Mouse (Mus musculus): ENCODE measurements around the gene Nfkb1.

Gene Nfkb1

DNA sequence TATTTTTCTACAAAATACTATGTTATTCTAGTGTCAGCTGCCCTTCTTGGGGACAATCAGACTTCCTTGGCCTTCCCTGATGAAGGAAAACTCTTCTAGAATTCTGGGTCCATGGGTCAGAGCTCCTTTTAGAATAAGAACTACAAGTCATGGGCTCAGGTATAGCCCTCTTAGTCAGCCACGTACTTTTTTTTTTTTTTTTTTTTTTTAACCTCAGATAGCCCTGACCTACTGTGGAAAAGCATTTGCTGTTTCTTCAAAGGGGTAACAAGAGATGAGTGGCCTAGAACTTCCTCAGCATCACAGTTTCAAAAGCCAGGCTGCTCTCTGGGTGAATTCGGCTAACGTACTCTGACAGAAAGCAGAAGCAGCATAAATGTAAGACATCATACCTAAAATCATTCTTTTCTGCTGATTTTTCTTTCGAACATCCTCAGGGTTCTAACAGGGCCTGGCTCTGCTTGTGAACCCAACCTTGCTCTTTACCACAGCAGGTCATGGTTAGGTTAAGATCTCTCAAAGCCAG is 61.5 kb downstream of the Nfkb1 start:
- no peak for DNase-seq

DNA sequence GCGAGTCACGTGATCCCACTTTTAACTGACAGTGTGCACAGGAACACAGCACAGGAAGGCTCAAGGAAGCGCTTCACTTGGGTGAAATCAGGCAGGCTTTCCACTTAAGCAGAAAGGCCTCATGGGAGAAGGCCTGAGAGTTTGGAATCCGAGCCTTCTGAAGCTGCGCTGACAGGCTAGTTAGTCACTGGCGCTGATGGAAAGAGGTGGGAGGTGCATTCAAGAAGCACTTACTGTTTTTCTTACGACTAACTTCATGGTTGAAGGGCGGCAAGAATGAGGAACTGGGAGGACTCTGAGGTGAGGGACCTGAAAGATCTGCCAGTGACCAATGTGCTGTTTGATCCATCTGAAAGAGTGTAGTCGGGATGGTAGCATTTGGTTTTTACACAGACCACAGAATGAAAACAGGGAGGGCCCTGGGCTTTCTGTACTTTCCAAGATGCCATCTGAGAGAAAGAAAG is 62.6 kb downstream of the Nfkb1 start:
- DNase-seq = peak; percentile 70 to 81

DNA sequence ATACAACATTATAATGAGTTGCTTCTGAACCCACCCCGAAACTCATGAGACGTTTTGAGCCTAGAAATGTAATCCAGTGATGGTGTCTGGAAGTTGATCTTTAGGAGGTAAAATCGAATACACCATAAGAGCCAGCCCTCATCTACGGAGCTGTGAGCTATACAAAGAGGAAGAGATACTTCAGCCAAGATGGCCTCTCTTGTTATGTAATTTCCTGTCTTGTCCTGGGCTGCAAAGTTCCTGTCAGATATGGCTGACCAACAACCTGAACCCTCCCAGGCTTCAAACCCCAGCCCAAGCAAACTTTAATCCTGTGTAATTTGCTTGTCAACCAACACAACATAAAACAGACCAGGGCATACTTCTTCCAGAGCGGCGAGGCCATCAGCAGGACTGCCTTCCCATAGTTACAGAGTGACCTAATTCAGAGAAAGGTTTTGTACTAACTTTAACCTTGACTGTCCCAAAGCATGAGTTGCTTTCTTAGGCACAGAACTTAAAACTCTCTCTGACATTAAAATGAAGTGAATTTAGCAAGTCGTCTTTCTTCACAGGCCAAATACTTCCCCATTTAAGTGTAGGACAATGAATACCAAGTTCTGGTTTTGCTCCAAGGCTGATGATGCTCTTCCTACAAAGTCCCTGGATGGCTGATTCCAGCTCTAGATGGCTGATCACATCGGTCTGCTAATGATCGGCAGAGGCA is 63.2 kb downstream of the Nfkb1 start:
- DNase-seq = no peak

DNA sequence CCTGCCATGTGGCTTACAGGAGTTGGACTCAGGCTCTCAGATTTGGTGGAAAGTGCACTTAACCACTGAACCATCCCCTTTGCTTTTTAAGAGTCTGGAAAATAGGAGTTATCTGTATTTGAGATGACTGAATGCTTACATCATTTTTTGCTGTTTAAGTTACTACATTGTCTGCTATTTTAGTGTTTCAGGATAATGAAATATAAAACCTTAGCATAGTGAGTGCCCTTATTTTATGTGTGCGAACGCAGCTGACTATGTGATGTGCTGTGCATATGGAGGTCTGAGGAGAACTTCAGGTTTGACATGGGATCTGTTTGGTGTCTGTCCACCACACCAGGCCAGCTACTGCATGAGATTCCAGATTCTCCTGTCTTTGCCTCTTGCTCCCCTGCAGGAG is 66.1 kb downstream of the Nfkb1 start:
- DNase-seq = no peak

DNA sequence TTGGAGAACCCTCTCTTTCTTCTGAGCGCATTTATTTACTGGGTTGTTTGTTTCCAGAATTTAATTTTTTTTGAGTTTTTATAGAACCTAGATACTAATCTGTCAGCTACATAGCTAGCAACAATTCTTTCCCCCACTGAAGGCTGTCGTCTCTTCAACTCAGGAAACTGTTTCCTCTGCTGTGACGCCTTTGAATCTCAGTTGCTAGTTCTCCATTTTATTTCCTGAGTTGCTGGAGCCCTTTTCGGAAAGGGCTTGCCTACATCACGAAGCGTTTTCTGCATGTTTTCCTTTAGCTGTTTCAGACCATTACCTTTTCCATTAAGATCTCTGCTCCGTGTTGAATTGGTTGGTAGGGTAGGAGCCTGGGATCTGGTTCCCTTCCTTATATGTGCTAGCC is 74.6 kb downstream of the Nfkb1 start:
- DNase-seq = no peak

DNA sequence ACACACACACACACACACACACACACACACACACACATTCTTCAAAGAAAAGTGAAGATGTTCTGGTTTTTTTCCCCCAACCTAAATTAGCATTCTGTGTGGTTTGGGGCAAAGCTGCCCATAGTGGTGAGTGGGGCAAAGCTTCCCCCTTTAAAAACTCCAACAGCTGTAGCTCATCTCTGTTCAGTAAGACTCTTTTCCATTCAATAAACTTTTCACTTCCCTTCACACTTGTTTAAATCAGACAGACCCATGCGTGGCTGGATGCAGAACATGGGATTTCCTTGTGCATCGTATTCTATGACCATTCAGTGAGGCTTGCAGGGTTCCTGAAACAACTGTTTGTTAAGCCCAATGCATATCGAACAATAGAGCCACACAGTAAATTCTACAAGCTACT is 77.0 kb downstream of the Nfkb1 start:
- DNase-seq = no peak

DNA sequence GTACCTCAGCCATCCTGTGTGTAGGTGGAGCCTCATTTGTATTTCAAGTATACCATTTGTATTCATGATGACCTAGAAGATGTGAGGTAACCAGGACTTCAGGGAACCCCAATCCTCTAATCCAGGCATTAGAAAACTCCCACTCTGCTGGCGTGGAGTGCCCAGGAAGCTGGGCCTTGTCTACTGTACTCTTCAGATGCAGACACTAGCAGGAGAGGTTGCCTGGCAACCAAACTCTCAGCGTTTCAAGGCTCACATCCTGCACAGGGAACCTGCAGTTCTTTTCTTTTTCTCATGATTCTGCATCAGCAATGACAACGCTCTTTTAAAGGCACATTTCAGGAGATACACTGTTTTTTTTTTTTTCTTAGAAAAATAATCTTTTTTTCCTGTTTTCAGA is 81.1 kb downstream of the Nfkb1 start:
- no peak for DNase-seq

DNA sequence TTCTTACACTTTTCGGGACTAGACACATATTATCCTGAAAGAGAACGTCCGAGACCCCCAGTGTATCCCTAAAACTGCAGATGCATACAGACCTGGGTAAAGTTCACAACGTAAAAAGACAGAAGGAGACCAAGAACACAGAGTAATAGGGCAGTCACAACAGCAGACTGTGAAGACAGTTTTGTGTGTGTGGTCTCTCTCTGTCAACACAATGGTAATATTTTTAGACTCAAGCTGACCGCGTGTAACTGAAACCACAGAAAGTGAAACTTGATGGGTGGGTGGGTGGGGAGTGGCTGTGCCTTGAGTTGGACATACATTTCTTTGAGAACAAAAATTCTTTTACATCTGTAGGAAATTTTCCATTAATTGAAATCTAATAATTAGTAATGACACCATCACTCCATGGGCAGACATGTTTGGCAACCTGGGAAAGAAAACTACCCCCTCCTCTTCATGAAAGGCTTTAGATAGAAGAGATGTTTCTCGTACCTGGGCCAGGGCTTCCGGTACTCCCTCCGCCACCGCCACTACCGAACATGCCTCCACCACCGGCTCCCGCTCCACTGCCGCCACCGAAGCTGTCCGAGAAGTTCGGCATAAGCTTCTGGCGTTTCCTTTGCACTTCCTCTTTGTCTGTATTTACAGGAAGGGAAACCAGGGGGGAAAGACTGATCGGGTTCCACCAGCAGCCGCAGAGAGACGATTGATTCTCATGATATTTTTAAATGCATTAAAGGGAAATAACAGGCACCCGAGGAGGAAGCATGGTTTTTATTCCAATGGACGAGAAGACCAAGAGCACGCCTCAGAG is 83.5 kb downstream of the Nfkb1 start:
- peak; percentile 39 to 44 for DNase-seq

DNA sequence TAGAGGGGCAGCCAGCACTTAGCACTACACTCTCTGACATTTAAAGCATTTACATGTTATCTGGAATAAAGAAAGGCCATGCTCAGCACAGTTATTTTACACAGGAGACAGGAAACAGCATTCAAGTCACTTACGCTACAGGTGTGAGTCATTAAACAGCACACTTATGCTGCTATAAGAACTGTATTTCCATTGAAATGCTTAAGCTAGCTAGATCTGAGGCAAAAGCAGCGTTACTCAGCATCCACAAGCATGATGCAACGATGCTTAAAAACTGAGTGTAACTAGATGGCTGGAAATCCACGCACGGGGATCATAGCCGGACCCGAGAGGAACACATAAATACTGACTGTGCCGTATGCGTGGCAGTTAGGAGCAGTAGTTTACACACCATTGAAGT is 84.3 kb downstream of the Nfkb1 start:
- DNase-seq = no peak

DNA sequence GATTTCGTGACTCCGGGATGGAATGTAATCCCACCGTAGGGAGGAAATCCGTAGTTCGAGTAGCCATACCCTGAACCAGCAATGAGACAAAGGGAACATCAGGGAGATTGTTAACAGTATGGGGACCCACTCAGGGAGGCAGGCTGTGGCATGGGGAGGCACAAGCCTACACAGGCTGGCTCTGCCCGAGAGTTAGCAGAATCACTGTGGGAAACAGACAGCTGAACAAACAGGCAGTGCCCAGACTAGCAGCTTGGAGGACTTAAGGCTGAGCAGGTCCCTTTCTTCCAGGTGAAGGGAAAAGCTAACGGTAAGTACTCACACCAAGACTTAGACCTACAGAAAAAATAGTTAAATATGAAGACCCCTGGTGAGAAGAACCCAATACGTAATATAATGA is 84.8 kb downstream of the Nfkb1 start:
- DNase-seq = no peak

DNA sequence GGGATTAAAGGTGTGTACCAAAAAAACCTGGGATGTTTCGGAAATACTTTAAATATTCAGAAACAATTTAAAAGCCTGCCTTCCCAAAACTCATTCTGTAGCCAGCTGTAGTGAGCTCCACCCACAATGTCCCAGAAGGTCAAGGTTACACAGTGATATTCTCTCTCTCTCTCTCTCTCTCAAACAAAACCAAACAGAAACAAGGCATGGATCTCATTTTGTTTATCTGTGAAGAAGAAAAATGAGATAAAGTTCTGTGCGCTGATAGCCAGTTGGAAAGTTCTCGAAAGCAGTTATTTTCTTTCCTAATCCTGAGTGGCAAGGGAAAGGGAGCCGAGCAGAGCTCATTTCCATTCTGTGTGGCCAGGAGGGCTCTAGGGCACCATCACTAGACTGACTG is 85.9 kb downstream of the Nfkb1 start:
- DNase-seq = no peak

DNA sequence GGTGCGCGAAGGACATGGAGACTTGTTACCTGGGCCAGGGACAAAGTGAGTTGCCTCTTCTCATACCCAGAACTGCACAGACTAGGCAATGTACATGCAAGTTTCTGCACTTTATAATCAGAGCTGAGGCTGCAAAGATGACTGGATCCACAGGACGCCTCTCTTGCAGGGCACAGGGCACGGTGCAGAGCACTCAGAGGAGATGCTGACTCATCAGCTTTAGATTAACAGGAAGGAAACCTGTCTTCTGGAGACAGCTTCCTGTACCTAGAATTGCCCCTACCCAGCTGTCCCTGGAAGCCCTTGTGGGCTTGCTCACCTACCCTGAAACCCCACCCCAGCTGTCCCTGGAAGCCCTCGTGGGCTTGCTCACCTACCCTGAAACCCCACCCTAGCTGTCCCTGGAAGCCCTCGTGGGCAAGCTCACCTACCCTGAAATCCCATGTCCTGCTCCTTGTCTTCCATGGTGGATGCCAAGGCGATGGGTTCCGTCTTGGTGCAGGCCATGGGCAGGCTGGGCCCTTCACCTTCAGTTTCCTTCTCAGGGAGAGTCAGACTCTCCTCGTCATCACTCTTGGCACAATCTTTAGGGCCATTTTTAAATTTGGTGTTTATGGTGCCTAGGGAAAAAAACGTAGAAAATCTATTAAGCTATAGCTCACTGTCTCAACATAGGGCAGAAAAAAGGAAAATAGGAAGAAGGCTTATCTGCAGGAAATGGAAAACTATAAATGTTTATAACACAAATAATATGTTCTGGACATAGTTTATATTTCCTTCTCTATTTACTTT is 86.5 kb downstream of the Nfkb1 start:
- DNase-seq = no peak

DNA sequence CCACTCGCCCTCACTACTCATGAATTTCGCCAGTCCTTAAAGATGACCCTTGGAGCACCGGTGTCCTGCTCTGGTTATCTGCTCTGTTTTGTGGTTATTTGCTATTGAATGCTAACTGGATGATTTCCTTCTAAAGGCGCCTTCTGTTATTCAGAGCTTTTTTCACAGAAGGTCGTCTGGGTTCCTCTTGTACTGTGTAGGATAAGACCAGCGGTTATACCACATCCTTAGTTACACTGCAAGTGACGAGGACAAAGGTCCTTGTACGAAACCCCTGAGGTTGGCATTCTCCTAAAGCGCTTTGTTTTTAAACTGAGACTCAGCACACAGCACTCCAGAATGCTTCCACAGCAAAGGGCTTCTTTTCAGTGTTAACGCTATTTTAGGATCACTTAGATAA is 88.6 kb downstream of the Nfkb1 start:
- DNase-seq = no peak

DNA sequence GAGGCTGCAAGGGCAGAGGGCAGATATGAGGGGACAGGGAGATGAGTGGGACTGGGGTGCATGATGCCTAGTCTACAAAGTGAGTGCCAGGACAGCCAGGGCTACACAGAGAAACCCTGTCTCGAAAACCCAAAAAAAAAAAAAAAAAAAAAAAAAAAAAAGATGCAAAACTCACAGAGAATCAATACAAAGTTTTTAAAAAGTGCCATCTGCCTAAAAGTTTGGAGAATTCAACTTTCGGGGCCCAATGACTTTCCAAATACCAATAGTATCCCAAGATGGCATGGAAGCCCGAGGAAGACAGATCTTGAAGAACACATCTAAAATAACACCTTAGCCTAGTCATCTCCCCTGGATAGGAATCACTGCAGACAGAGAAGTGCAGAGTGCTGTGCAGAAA is 93.0 kb downstream of the Nfkb1 start:
- no peak for DNase-seq

DNA sequence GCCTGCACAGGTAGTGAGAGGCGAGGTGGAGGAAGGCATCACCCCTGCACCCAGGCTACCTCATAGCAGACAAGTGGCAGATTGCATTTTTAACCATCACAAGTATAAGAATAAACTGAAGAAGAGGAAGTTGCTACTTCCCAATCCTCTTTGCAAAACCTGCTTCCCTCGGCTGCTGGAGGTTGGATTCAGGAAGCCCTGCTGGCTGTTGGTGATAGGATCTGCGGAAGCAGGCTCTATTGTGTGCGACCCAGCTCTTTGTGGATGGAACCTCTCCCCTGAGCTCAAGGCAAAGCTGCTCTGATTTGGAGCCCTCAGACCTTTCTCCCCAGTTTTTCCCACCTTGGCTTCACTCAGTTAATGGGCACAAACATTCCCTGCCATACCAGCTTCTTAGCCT is 94.3 kb downstream of the Nfkb1 start:
- peak in 1 of 2 experiments; percentile 55 for DNase-seq

DNA sequence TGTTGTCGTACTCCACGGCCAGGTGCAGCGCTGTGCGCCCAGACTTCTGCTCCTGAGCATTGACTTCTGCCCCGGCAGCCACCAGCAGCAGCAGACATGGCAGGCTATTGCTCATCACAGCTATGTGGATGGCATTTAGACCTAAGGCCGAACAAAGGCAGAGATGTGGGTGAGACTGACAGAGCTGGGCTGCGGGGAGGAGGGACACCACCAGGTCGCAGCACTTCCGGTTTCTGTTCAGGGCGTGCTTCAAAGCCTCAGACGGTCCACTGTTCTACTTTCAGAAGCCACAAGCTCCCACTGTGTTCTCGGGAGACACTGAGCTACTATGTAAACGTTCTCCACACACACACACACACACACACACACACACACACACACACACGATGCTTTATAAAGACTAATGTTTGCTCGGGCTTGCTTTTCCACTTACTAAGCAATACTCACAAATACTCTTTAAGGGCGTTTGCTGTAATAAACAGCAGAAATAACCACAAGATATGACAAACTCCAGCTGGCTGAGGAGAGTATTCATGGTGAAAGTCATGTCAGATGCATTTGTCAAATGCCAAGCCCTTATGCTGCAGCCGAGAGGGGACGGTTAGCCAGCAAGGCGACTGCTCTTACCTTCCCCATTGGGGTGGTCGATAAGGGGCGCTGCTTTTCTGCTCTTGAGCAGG is 97.0 kb downstream of the Nfkb1 start:
- peak; percentile 38 to 53 for DNase-seq

DNA sequence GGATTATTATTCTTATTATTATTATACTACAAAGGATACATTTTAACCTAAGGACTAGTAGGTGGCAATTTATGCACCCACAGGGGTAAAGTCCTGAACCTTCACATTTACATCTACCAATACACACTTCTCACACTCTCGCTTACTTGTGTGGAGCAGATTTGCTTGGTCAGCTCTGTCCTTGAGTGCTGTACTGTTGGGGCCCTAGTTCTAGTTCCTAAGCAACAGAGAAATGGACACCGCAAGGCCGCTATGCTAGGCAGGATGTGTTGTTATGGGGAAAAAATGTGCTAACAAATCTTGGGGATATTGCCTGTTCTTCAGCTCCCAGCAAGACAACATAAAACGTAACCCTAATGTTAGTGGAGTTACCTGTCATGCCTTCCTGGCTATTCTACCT is 99.3 kb downstream of the Nfkb1 start:
- DNase-seq = no peak

DNA sequence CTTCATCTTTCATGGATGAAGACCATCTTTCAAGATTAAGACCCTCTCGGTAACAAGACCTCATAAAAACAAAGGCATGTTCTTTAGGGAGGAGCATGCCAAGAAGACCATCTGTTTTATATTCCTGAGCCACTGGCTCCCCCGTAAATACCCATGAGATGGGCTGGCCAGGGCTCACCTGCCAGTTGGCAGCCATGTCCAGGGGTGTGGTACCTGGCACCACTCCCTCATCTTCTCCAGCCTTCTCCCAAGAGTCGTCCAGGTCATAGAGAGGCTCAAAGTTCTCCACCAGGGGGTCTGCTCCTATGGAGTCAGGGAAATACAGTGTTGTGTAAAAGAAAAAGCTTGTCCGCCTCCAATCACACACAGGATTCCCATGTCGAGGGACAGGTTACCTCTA is 100.0 kb downstream of the Nfkb1 start:
- no peak for DNase-seq

DNA sequence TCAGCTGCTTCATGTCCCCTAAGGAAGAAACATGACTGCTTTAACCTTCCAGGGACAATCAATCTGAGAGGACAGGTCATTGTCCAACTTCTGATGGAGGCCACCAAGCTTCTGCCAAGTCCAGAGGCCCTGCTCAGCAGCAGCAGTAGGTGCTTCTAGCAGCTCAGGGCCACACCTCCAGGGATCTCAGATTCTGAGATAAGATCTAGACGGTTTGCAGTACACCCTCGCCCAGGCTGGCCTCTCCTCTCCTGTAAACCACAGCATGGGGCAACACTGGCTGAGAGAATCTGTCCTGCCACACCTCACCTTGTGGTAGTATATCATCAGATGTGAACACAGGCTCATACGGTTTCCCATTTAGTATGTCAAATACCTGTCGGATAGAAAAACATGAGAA is 100.9 kb downstream of the Nfkb1 start:
- DNase-seq = no peak

DNA sequence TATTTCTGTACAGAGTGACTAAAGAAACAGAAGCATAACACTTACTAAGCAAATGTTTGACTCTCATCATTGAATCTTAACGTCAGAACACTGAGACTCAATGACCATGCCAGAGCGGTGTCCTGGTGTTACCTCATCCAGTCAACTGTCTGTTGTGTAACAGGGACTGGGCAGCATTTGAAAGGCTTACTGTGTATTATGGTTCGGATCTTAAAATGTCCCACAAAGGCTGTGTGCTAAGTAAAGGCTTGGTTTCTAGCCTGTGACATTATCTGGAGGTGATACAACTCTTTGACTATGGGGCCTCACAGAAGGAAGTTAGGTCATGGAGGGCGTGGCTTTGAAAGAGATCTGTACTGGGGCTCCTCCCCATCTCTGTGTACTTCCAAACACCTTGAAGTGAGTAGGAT is 104.9 kb downstream of the Nfkb1 start:
- peak in 1 of 2 experiments; percentile 45 for DNase-seq

DNA sequence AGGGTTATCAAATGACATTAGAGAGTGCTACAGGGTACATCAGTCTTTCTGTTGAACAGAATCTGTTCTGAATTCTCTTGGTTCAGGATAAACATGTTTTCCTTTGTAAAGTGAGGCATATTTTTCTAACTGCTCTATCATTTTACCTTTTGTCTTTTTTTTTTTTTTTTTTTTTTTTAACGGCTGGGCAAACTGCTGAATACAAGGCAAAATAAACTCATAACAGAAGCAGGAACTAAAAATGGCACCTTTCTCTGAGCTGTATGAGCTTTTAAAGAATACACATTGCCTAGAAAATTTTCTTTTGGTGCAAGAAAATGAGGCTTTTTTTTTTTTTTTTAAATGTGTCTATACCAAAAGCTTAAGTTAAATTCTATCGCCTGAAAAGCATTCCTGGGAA is 105.3 kb downstream of the Nfkb1 start:
- DNase-seq = no peak

DNA sequence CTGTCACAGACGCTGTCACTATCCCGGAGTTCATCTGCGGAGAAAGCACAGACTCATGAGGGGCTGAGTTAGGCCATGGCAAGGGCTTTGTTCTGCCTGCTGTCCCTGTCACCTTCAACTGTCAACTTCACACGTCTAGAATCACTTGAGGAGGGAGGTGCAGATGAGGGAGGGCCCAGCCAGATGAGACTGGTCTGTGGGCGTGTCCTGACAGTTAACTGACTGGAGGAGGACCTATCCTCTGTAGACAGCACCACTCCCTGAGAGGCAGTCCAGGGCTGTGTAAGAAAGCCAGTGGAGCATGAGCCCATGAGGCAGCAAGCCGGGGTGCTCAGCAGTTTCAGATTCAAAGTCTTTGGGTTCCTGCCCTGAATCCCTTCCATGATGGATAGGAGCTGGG is 105.9 kb downstream of the Nfkb1 start:
- DNase-seq = no peak

DNA sequence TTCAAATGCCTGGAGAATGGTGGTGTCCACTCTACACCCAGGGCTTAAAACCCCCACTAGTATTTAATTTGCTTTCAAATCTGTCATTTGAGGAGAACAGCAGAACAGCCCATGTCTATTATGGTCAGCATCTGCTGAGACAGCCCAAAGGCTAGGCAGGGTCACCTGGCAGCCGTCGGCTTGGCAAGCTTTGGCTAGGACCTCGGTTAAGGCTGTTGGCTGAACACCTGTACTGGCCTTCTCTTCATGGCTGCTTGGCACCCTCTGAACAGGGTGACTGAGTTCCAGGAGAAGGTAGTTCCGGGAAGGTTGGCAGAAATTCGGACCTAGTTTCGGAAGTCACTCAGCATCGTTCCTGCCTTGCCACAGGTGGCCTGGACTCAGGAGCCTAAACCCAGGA is 109.1 kb downstream of the Nfkb1 start:
- no peak for DNase-seq
